Mouse (Mus musculus): ENCODE results near the gene Gm47959.

DNA sequence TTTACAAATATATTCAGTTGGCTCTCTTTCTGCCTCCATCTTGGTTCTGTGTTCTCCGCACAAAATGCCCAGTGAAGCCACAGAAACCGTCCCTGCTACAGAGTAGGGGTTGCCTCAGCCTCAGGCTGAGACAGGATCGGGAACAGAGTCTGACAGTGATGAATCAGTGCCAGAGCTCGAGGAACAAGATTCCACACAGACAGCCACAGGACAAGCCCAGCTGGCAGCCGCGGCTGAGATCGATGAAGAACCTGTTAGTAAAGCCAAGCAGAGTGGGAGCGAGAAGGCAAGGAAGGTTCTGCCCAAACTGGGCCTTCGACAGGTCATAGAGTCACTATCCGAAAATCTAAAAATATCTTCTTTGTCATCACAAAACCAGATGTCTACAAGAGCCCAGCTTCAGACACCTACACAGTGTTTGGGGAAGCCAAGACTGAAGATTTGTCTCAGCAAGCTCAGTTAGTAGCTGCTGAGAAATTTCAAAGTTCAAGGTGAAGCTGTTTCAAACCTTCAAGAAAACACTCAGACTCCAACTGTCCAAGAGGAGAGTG lies 15.1 kb downstream of the Gm47959 start:
- TF ChIP-seq CTCF (IDR thresholded peaks at IDR 0.05; ENCODE audit: extremely low read depth, insufficient read depth, insufficient read length, insufficient replicate concordance) (no peak), POLR2A (IDR thresholded peaks at IDR 0.05; ENCODE audit: low read depth, low read length) (no peak)
